Mouse (Mus musculus): ENCODE results near the gene Dennd4b. TPM values are rescaled to one million over a fixed set of nuclear protein-coding genes. Genes with fewer than 3 reads are reported as not detected.

Gene Dennd4b
- total RNA-seq (2021) (10 to 100 TPM; 35.7 to 36.5 TPM), polyA plus RNA-seq (2012; rRNA removed) (45.6 and 45.9 TPM in 2 replicates)
- long read RNA-seq, full-length matches to known transcripts = 7 of 40 reads
- long read RNA-seq, partial matches to known transcripts = 24 of 40 reads
- long read RNA-seq, other reads (novel, unspliced or antisense) = 9 of 40 reads

DNA sequence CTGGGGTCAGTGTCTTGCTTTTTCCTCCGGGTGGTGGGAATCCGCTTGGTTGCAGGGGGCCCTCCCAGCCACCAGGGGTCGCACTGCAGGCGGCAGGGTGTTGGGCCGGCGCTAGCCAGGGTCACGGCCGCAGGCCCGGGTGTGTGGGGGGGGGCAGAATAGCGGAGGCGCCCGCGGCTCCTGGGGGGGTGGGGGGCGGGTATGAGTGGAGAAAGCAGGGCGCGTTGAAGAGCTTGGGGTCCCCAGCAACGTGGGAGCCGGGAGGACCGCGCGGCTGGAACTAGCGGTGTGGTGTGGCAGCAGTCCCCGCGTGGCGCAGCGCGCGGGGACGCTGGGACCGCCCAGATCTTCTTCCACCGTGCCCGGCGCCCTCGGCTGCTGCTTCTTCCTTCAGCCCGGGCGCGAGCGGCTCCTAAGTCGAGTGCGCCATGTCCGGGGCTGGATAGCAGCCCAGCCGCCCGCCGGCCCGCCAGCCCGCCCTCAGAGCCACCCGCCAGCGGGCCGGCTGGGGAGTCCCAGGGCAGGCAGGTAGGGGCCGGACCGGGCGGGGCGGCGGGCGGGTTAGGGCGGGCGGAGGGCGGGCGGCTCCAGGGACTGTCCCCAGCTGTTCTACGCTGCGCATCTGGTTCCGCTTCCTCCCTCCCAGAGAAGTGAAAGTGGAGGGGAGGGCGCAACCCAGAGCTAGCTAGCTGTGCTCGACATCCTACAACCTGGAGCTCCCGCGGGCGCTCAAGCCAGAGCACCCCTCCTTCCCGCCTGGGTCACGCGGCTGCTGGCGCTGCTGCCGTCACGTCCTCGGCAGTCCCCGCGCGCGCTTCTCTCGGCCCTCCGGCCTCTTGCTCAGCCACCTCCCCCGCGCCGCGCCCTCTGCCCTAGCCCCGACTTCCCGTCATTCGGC, at the start of gene Dennd4b:
Dennd4b (plus strand) TSS at position 152 of the 898 bp plus-strand sequence.
- H3K79me2 ChIP-seq (replicated peaks; ENCODE audit: control insufficient read depth, insufficient read depth, low read length) = no peaks in the 10 kb centered on the region
- no peaks in the 10 kb centered on the region for H3K27me3 ChIP-seq (ENCODE audit: control insufficient read depth, insufficient read depth, low read length)
- H3K4me3 ChIP-seq = peak within 1 kb of the TSS; percentile 89
- 2% methylated on average over 79 of the region's 87 CpGs for WGBS
- intact Hi-C loops (cut with DNase I) = loop anchor here (1.0 to 5.0 kb wide), 4 partner anchors 28 to 108 kb away; partner anchors contain the start of genes Gatad2b, Rab13 and Rps27
- peak within 1 kb of the TSS; percentile 100 for H3K27ac ChIP-seq
- TF ChIP-seq POLR2A (IDR thresholded peaks at IDR 0.05; ENCODE audit: insufficient read depth, low read depth, low read length) = peak; percentile 82
- TF ChIP-seq CTCF (IDR thresholded peaks at IDR 0.05) = peak; percentile 83
- TF ChIP-seq EP300 (IDR thresholded peaks at IDR 0.05; ENCODE audit: insufficient read depth, low read depth, low read length) = peak; percentile 74; the same call in 1 of the 2 replicates
- peak within 1 kb of the TSS; percentile 96 for H3K9ac ChIP-seq (ENCODE audit: low read depth, low read length)
- H3K36me3 ChIP-seq (ENCODE audit: control insufficient read depth, insufficient read depth, low read length) = no peaks in the 10 kb centered on the region
- peak; percentile 95 to 96 for DNase-seq
- peaks cover 5% of the 10 kb centered on the region; the same call in 1 of the 2 replicates for H3K4me1 ChIP-seq (ENCODE audit: control insufficient read depth, insufficient read depth, low read length)

DNA sequence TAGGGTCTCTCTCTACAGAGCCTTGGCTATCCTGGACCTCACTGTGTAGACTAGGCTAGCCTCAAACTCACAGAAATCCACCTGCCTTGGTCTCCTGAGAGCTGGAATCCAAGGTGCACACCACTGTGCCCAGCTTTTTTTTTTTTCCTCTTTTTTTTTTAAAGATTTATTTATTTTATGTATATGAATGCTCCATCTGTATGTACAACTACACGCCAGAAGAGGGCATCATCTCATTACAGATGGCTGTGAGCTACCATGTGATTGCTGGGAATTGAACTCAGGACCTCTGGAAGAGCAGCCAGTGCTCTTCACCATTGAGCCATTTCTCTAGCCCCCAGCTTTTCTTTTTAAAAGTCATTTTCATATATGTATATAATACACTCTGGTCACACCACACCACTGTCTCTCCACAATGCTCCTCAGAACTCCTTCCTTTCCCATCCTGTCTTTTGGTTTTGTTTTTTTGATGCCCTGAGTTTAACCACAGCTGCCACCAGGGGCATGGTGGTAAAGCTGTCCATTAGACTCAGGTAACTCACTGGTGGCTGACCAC, 49.1 kb upstream of the Dennd4b start:
- intact Hi-C loops (cut with DNase I) = loop anchor here (1.0 kb wide), 1 partner anchor 158 kb away; no protein-coding TSS in a partner anchor
- Histone ChIP-seq H3K27me3 (ENCODE audit: control insufficient read depth, insufficient read depth, low read length) (no peaks in the 10 kb centered on the region), H3K4me3 (no peak overlapping the region), H3K9ac (ENCODE audit: low read depth, low read length) (no peak overlapping the region), H3K27ac (no peak overlapping the region), H3K4me1 (ENCODE audit: control insufficient read depth, insufficient read depth, low read length) (peaks cover 10% of the 10 kb centered on the region), H3K36me3 (ENCODE audit: control insufficient read depth, insufficient read depth, low read length) (peaks cover 19% of the 10 kb centered on the region), H3K79me2 (replicated peaks; ENCODE audit: control insufficient read depth, insufficient read depth, low read length) (peaks cover 2% of the 10 kb centered on the region; the same call in 1 of the 2 replicates)
- WGBS = 60% methylated on average over 1 of the region's 1 CpGs
- no peak for TF ChIP-seq POLR2A (IDR thresholded peaks at IDR 0.05; ENCODE audit: insufficient read depth, low read depth, low read length)
- no peak for TF ChIP-seq EP300 (IDR thresholded peaks at IDR 0.05; ENCODE audit: insufficient read depth, low read depth, low read length)
- peak; percentile 55 for TF ChIP-seq CTCF (IDR thresholded peaks at IDR 0.05)
- no peak for DNase-seq

- peaks cover 3% of the 10 kb centered on the region for H3K4me1 ChIP-seq (ENCODE audit: control insufficient read depth, insufficient read depth, low read length)
- H3K4me3 ChIP-seq = peak overlapping the region; percentile 69
- H3K79me2 ChIP-seq (replicated peaks; ENCODE audit: control insufficient read depth, insufficient read depth, low read length) = no peaks in the 10 kb centered on the region
- peak overlapping the region; percentile 95 for H3K27ac ChIP-seq
- intact Hi-C loops (cut with DNase I) = loop anchor here (1.0 to 5.0 kb wide), 4 partner anchors 35 to 247 kb away; partner anchors contain the start of genes Crtc2, Dennd4b and Npr1
- H3K36me3 ChIP-seq (ENCODE audit: control insufficient read depth, insufficient read depth, low read length) = no peaks in the 10 kb centered on the region
- peak overlapping the region; percentile 79; the same call in 1 of the 2 replicates for H3K9ac ChIP-seq (ENCODE audit: low read depth, low read length)
- WGBS = 11% methylated on average over 6 of the region's 6 CpGs
- peak; percentile 45 to 50 for DNase-seq
- TF ChIP-seq EP300 (IDR thresholded peaks at IDR 0.05; ENCODE audit: insufficient read depth, low read depth, low read length) (no peak), POLR2A (IDR thresholded peaks at IDR 0.05; ENCODE audit: insufficient read depth, low read depth, low read length) (no peak), CTCF (IDR thresholded peaks at IDR 0.05) (peak; percentile 83)
- no peaks in the 10 kb centered on the region for H3K27me3 ChIP-seq (ENCODE audit: control insufficient read depth, insufficient read depth, low read length)
Measured at GRCm38 (mm10) chr3:90220088-90220487, 44.9 kb upstream of the Dennd4b start.

GRCm38 (mm10) chr3:90220531-90220951, 44.4 kb upstream of the Dennd4b start:
- Histone ChIP-seq H3K27me3 (ENCODE audit: control insufficient read depth, insufficient read depth, low read length) (no peaks in the 10 kb centered on the region), H3K9ac (ENCODE audit: low read depth, low read length) (peak overlapping the region; percentile 79), H3K79me2 (replicated peaks; ENCODE audit: control insufficient read depth, insufficient read depth, low read length) (no peaks in the 10 kb centered on the region), H3K27ac (peak overlapping the region; percentile 95), H3K4me1 (ENCODE audit: control insufficient read depth, insufficient read depth, low read length) (peaks cover 3% of the 10 kb centered on the region), H3K4me3 (peak overlapping the region; percentile 69), H3K36me3 (ENCODE audit: control insufficient read depth, insufficient read depth, low read length) (no peaks in the 10 kb centered on the region)
- TF ChIP-seq EP300 (IDR thresholded peaks at IDR 0.05; ENCODE audit: insufficient read depth, low read depth, low read length) (no peak), POLR2A (IDR thresholded peaks at IDR 0.05; ENCODE audit: insufficient read depth, low read depth, low read length) (peak; percentile 71; the same call in 1 of the 2 replicates), CTCF (IDR thresholded peaks at IDR 0.05) (no peak)
- peak; percentile 88 to 89 for DNase-seq
- under 1% methylated on average over 20 of the region's 20 CpGs for WGBS
- intact Hi-C loops (cut with DNase I) = loop anchor here (1.0 to 5.0 kb wide), 4 partner anchors 34 to 247 kb away; partner anchors contain the start of genes Crtc2, Dennd4b and Npr1

DNA sequence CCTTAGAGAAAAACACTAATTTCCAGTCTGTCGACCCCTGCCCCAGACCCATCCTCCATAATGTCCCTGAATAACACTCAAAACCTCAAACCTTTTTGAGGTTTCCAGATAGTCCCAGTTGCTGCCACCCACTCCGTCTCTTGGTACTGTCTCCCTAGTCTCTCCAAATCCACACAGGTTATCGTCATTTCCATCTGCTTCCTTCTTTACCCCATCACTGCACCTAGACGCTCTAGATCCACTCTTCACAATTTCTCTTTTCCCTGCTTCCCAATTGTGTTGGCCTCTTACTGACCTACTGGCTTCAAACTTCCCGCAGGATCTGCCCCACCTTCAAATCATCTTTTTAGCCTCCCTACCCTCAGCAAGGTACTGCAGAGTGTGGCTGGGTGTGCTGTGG, 43.9 kb upstream of the Dennd4b start:
- Histone ChIP-seq H3K4me1 (ENCODE audit: control insufficient read depth, insufficient read depth, low read length) (peaks cover 3% of the 10 kb centered on the region), H3K27ac (peak overlapping the region; percentile 95), H3K27me3 (ENCODE audit: control insufficient read depth, insufficient read depth, low read length) (no peaks in the 10 kb centered on the region), H3K79me2 (replicated peaks; ENCODE audit: control insufficient read depth, insufficient read depth, low read length) (no peaks in the 10 kb centered on the region), H3K36me3 (ENCODE audit: control insufficient read depth, insufficient read depth, low read length) (no peaks in the 10 kb centered on the region), H3K9ac (ENCODE audit: low read depth, low read length) (peak overlapping the region; percentile 14; the same call in 1 of the 2 replicates), H3K4me3 (peak overlapping the region; percentile 69)
- WGBS = 14% methylated on average over 5 of the region's 5 CpGs
- TF ChIP-seq EP300 (IDR thresholded peaks at IDR 0.05; ENCODE audit: insufficient read depth, low read depth, low read length) = no peak
- no peak for TF ChIP-seq POLR2A (IDR thresholded peaks at IDR 0.05; ENCODE audit: insufficient read depth, low read depth, low read length)
- no peak for TF ChIP-seq CTCF (IDR thresholded peaks at IDR 0.05)
- intact Hi-C loops (cut with DNase I) = loop anchor here (2.0 to 5.0 kb wide), 3 partner anchors 34 to 246 kb away; partner anchors contain the start of genes Crtc2, Dennd4b and Npr1
- DNase-seq = no peak
